ENCODE assay signal across 8 mouse cellular contexts in genomic region chr5:131537831-131538310, GRCm38 (mm10).
DNase-seq lines count a peak whose midpoint lies in the region; ATAC-seq and TF ChIP-seq lines count a peak whose summit lies in the region.

No protein-coding gene starts in this region.

- peak overlapping the region; percentile 90 for H3K27ac ChIP-seq in left cerebral cortex, adult 2 months
- peak overlapping the region; percentile 92 for H3K27ac ChIP-seq in intestine, embryonic 14.5 days (ENCODE audit: low read depth)
- H3K27ac ChIP-seq in liver, embryonic 14.5 days: no peak overlapping the region

- H3K36me3 ChIP-seq in intestine, embryonic 14.5 days (ENCODE audit: control insufficient read depth, insufficient read depth, low read length): peaks cover 3% of the 10 kb centered on the region; the same call in 1 of the 2 replicates
- H3K36me3 ChIP-seq in liver, embryonic 14.5 days (replicated peaks; ENCODE audit: control insufficient read depth, insufficient read depth, low read depth): no peaks in the 10 kb centered on the region

- ATAC-seq in intestine, embryonic 14.5 days (replicated peaks; ENCODE audit: low FRiP score, low TSS enrichment, low read depth): peak; percentile 61
- peak; percentile 54; the same call in 1 of the 2 replicates for ATAC-seq in liver, embryonic 14.5 days (ENCODE audit: insufficient read depth)

- peak overlapping the region; percentile 70 for H3K4me2 ChIP-seq in intestine, embryonic 14.5 days (ENCODE audit: low read length)
- H3K4me2 ChIP-seq in liver, embryonic 14.5 days (ENCODE audit: low read depth): peak overlapping the region; percentile 55

- DNase-seq in left cerebral cortex, adult 2 months (ENCODE audit: extremely low spot score in 1 of 2, low spot score in 2 of 2): peak; percentile 53 to 59
- DNase-seq in left cerebral cortex, adult 9 months (ENCODE audit: low spot score in 2 of 2): no peak
- peak; percentile 36 for DNase-seq in cerebellum, adult 9-11 months
- DNase-seq in gastrocnemius, adult 18-20 months (ENCODE audit: low spot score): peak; percentile 16
- peak; percentile 94 for DNase-seq in intestine, embryonic 14.5 days (ENCODE audit: low spot score)
- no peak for DNase-seq in liver, embryonic 14.5 days (ENCODE audit: low read depth in 3 of 3, low spot score in 3 of 3)
- peak; percentile 10 for DNase-seq in ovary, postnatal 14 days (ENCODE audit: low spot score)
- DNase-seq in layer of hippocampus, postnatal 36 days: no peak

- TF ChIP-seq EP300 in liver, embryonic 14.5 days (IDR thresholded peaks at IDR 0.05; ENCODE audit: low read depth): no peak

- H3K27me3 ChIP-seq in intestine, embryonic 14.5 days (replicated peaks; ENCODE audit: control insufficient read depth, insufficient read depth, low read length): no peaks in the 10 kb centered on the region
- peaks cover 34% of the 10 kb centered on the region for H3K27me3 ChIP-seq in liver, embryonic 14.5 days (ENCODE audit: control insufficient read depth, insufficient read depth, low read length)

- H3K4me1 ChIP-seq in intestine, embryonic 14.5 days (replicated peaks; ENCODE audit: control insufficient read depth, insufficient read depth, low read length): peaks cover 14% of the 10 kb centered on the region
- H3K4me1 ChIP-seq in liver, embryonic 14.5 days (replicated peaks; ENCODE audit: control insufficient read depth in 2 of 2, insufficient read depth in 2 of 2, low read length in 1 of 2): no peaks in the 10 kb centered on the region; a peak in 2 of 4 replicates

- peak overlapping the region; percentile 90 for H3K9ac ChIP-seq in intestine, embryonic 14.5 days (ENCODE audit: low read length)
- H3K9ac ChIP-seq in liver, embryonic 14.5 days (replicated peaks): no peak overlapping the region

- H3K4me3 ChIP-seq in left cerebral cortex, adult 2 months: peak overlapping the region; percentile 81
- peak overlapping the region; percentile 85 for H3K4me3 ChIP-seq in intestine, embryonic 14.5 days (ENCODE audit: low read depth, low read length)
- peak overlapping the region; percentile 51 to 53 for H3K4me3 ChIP-seq in liver, embryonic 14.5 days (ENCODE audit: insufficient read depth in 1 of 2, low read depth in 2 of 2, low read length in 2 of 2)

- H3K9me3 ChIP-seq in intestine, embryonic 14.5 days (ENCODE audit: control insufficient read depth, low read length): no peaks in the 10 kb centered on the region
- no peaks in the 10 kb centered on the region for H3K9me3 ChIP-seq in liver, embryonic 14.5 days (ENCODE audit: control insufficient read depth, low read length)

- whole genome bisulfite sequencing in intestine, embryonic 14.5 days: 0% methylated on average over 38 of the region's 48 CpGs
- WGBS in liver, embryonic 14.5 days (ENCODE audit: insufficient replicate concordance): under 1% methylated on average over 46 of the region's 48 CpGs

- no peak for TF ChIP-seq CTCF in left cerebral cortex, adult 2 months (IDR thresholded peaks at IDR 0.05)
- no peak for TF ChIP-seq CTCF in liver, embryonic 14.5 days (IDR thresholded peaks at IDR 0.05; ENCODE audit: low read depth)

- intact Hi-C loops in left cerebral cortex, adult 2 months (cut with DNase I): loop anchor here (2.0 to 10.0 kb wide), 8 partner anchors 64 to 1007 kb away; partner anchors contain the start of gene Auts2

Comparison
In these comparisons a context has a peak if more than half of its experiments do, and no peak if none do; other contexts are left out.
1. DNase-seq: peak in left cerebral cortex, adult 2 months (2 of 2), cerebellum, adult 9-11 months (single experiment), gastrocnemius, adult 18-20 months (single experiment), intestine, embryonic 14.5 days (single experiment) and ovary, postnatal 14 days (single experiment); none in left cerebral cortex, adult 9 months (0 of 2), liver, embryonic 14.5 days (0 of 3) and layer of hippocampus, postnatal 36 days (0 of 2).
2. Peak in every context shown above with its lines, with median percentiles within 50 percentile points of each other: H3K4me3 ChIP-seq.